Mouse (Mus musculus): Measurements from ENCODE around the gene Marc2. TPM values are rescaled to one million over a fixed set of nuclear protein-coding genes. Genes with fewer than 3 reads are reported as not detected.

The Marc2 gene
- polyA plus RNA-seq, 1 experiment from 2014 or later = 174 TPM

GRCm38 (mm10) chr1:184862636-184863035 is 16.4 kb upstream of the Marc2 start:
- 80% methylated on average over 6 of the region's 6 CpGs for WGBS
- H3K4me1 ChIP-seq (ENCODE audit: control insufficient read depth, insufficient read depth, low read length) = no peaks in the 10 kb centered on the region
- no peaks in the 10 kb centered on the region for H3K36me3 ChIP-seq (ENCODE audit: control insufficient read depth, insufficient read depth, low read length)

GRCm38 (mm10) chr1:184861551-184861950 is 15.3 kb upstream of the Marc2 start:
- Histone ChIP-seq H3K27me3 (ENCODE audit: control insufficient read depth, insufficient read depth, low read length) (no peaks in the 10 kb centered on the region), H3K4me1 (ENCODE audit: control insufficient read depth, insufficient read depth, low read length) (no peaks in the 10 kb centered on the region), H3K4me2 (replicated peaks; ENCODE audit: low read depth, low read length) (no peak overlapping the region), H3K27ac (ENCODE audit: low read length) (no peak overlapping the region), H3K9ac (replicated peaks; ENCODE audit: low read depth, low read length) (no peak overlapping the region), H3K36me3 (ENCODE audit: control insufficient read depth, insufficient read depth, low read length) (no peaks in the 10 kb centered on the region), H3K9me3 (ENCODE audit: control insufficient read depth, low read depth, low read length) (no peaks in the 10 kb centered on the region), H3K4me3 (ENCODE audit: low read depth, low read length) (no peak overlapping the region)
- ATAC-seq (ENCODE audit: insufficient number of reproducible peaks, insufficient read depth, low FRiP score, low read depth) = peak; percentile 39; the same call in 1 of the 2 replicates
- 71% methylated on average over 2 of the region's 2 CpGs for WGBS

More at GRCm38 (mm10) chr1:184862636-184863035, 16.4 kb upstream of the Marc2 start:
- Histone ChIP-seq H3K4me2 (replicated peaks; ENCODE audit: low read depth, low read length) (no peak overlapping the region), H3K4me3 (ENCODE audit: low read depth, low read length) (no peak overlapping the region), H3K27ac (ENCODE audit: low read length) (no peak overlapping the region), H3K9ac (replicated peaks; ENCODE audit: low read depth, low read length) (no peak overlapping the region), H3K9me3 (ENCODE audit: control insufficient read depth, low read depth, low read length) (no peaks in the 10 kb centered on the region), H3K27me3 (ENCODE audit: control insufficient read depth, insufficient read depth, low read length) (no peaks in the 10 kb centered on the region)
- no peak for ATAC-seq (ENCODE audit: insufficient number of reproducible peaks, insufficient read depth, low FRiP score, low read depth)

- H3K9me3 ChIP-seq (ENCODE audit: control insufficient read depth, low read depth, low read length) = no peaks in the 10 kb centered on the region
- no peak overlapping the region for H3K27ac ChIP-seq (ENCODE audit: low read length)
- no peaks in the 10 kb centered on the region for H3K4me1 ChIP-seq (ENCODE audit: control insufficient read depth, insufficient read depth, low read length)
- no peak overlapping the region for H3K4me2 ChIP-seq (replicated peaks; ENCODE audit: low read depth, low read length)
- H3K4me3 ChIP-seq (ENCODE audit: low read depth, low read length) = no peak overlapping the region
- 42% methylated on average over 3 of the region's 3 CpGs for WGBS
- no peaks in the 10 kb centered on the region for H3K36me3 ChIP-seq (ENCODE audit: control insufficient read depth, insufficient read depth, low read length)
- H3K27me3 ChIP-seq (ENCODE audit: control insufficient read depth, insufficient read depth, low read length) = no peaks in the 10 kb centered on the region
- ATAC-seq (ENCODE audit: insufficient number of reproducible peaks, insufficient read depth, low FRiP score, low read depth) = no peak
- no peak overlapping the region for H3K9ac ChIP-seq (replicated peaks; ENCODE audit: low read depth, low read length)
Observed at GRCm38 (mm10) chr1:184860276-184860675, 14.0 kb upstream of the Marc2 start.

GRCm38 (mm10) chr1:184858253-184858652 is 12.0 kb upstream of the Marc2 start:
- Histone ChIP-seq H3K4me2 (replicated peaks; ENCODE audit: low read depth, low read length) (no peak overlapping the region), H3K9me3 (ENCODE audit: control insufficient read depth, low read depth, low read length) (no peaks in the 10 kb centered on the region), H3K27ac (ENCODE audit: low read length) (no peak overlapping the region), H3K36me3 (ENCODE audit: control insufficient read depth, insufficient read depth, low read length) (no peaks in the 10 kb centered on the region), H3K27me3 (ENCODE audit: control insufficient read depth, insufficient read depth, low read length) (no peaks in the 10 kb centered on the region), H3K4me1 (ENCODE audit: control insufficient read depth, insufficient read depth, low read length) (no peaks in the 10 kb centered on the region), H3K9ac (replicated peaks; ENCODE audit: low read depth, low read length) (no peak overlapping the region), H3K4me3 (ENCODE audit: low read depth, low read length) (no peak overlapping the region)
- no peak for ATAC-seq (ENCODE audit: insufficient number of reproducible peaks, insufficient read depth, low FRiP score, low read depth)
- 86% methylated on average over 1 of the region's 1 CpGs for WGBS

- no peak overlapping the region for H3K4me3 ChIP-seq (ENCODE audit: low read depth, low read length)
- H3K36me3 ChIP-seq (ENCODE audit: control insufficient read depth, insufficient read depth, low read length) = no peaks in the 10 kb centered on the region
- 89% methylated on average over 9 of the region's 9 CpGs for WGBS
- no peak overlapping the region for H3K9ac ChIP-seq (replicated peaks; ENCODE audit: low read depth, low read length)
- H3K4me2 ChIP-seq (replicated peaks; ENCODE audit: low read depth, low read length) = no peak overlapping the region
- H3K27ac ChIP-seq (ENCODE audit: low read length) = no peak overlapping the region
- no peaks in the 10 kb centered on the region for H3K4me1 ChIP-seq (ENCODE audit: control insufficient read depth, insufficient read depth, low read length)
- no peaks in the 10 kb centered on the region for H3K9me3 ChIP-seq (ENCODE audit: control insufficient read depth, low read depth, low read length)
- no peak for ATAC-seq (ENCODE audit: insufficient number of reproducible peaks, insufficient read depth, low FRiP score, low read depth)
- H3K27me3 ChIP-seq (ENCODE audit: control insufficient read depth, insufficient read depth, low read length) = no peaks in the 10 kb centered on the region
Observed at GRCm38 (mm10) chr1:184857216-184857615, 11.0 kb upstream of the Marc2 start.

- no peak overlapping the region; the same call in 1 of the 2 replicates for H3K4me2 ChIP-seq (replicated peaks; ENCODE audit: low read depth, low read length)
- no peak overlapping the region for H3K9ac ChIP-seq (replicated peaks; ENCODE audit: low read depth, low read length)
- H3K9me3 ChIP-seq (ENCODE audit: control insufficient read depth, low read depth, low read length) = no peaks in the 10 kb centered on the region
- H3K4me1 ChIP-seq (ENCODE audit: control insufficient read depth, insufficient read depth, low read length) = peaks cover 7% of the 10 kb centered on the region; the same call in 1 of the 2 replicates
- no peak overlapping the region for H3K27ac ChIP-seq (ENCODE audit: low read length)
- no peak; the same call in 1 of the 2 replicates for ATAC-seq (ENCODE audit: insufficient number of reproducible peaks, insufficient read depth, low FRiP score, low read depth)
- no peak overlapping the region for H3K4me3 ChIP-seq (ENCODE audit: low read depth, low read length)
- WGBS = 54% methylated on average over 3 of the region's 3 CpGs
- H3K27me3 ChIP-seq (ENCODE audit: control insufficient read depth, insufficient read depth, low read length) = 0 out of 2 replicates have a peak, but pooled peaks cover 2% of the 10 kb centered on the region
- no peaks in the 10 kb centered on the region for H3K36me3 ChIP-seq (ENCODE audit: control insufficient read depth, insufficient read depth, low read length)
Observed at GRCm38 (mm10) chr1:184853922-184854321, 7.7 kb upstream of the Marc2 start.

- no peak overlapping the region for H3K27ac ChIP-seq (ENCODE audit: low read length)
- no peak overlapping the region; the same call in 1 of the 2 replicates for H3K4me2 ChIP-seq (replicated peaks; ENCODE audit: low read depth, low read length)
- H3K4me1 ChIP-seq (ENCODE audit: control insufficient read depth, insufficient read depth, low read length) = peaks cover 7% of the 10 kb centered on the region; the same call in 1 of the 2 replicates
- 22% methylated on average over 5 of the region's 5 CpGs for WGBS
- H3K36me3 ChIP-seq (ENCODE audit: control insufficient read depth, insufficient read depth, low read length) = no peaks in the 10 kb centered on the region
- H3K9me3 ChIP-seq (ENCODE audit: control insufficient read depth, low read depth, low read length) = no peaks in the 10 kb centered on the region
- 0 out of 2 replicates have a peak, but pooled peaks cover 2% of the 10 kb centered on the region for H3K27me3 ChIP-seq (ENCODE audit: control insufficient read depth, insufficient read depth, low read length)
- no peak for ATAC-seq (ENCODE audit: insufficient number of reproducible peaks, insufficient read depth, low FRiP score, low read depth)
- H3K4me3 ChIP-seq (ENCODE audit: low read depth, low read length) = no peak overlapping the region
- H3K9ac ChIP-seq (replicated peaks; ENCODE audit: low read depth, low read length) = no peak overlapping the region
Observed at GRCm38 (mm10) chr1:184853339-184853738, 7.1 kb upstream of the Marc2 start.

- 0 out of 2 replicates have a peak, but pooled peaks cover 2% of the 10 kb centered on the region for H3K27me3 ChIP-seq (ENCODE audit: control insufficient read depth, insufficient read depth, low read length)
- H3K9me3 ChIP-seq (ENCODE audit: control insufficient read depth, low read depth, low read length) = no peaks in the 10 kb centered on the region
- no peak overlapping the region for H3K4me3 ChIP-seq (ENCODE audit: low read depth, low read length)
- H3K36me3 ChIP-seq (ENCODE audit: control insufficient read depth, insufficient read depth, low read length) = no peaks in the 10 kb centered on the region
- peak; percentile 81 for ATAC-seq (ENCODE audit: insufficient number of reproducible peaks, insufficient read depth, low FRiP score, low read depth)
- H3K4me2 ChIP-seq (replicated peaks; ENCODE audit: low read depth, low read length) = peak overlapping the region; percentile 43
- H3K4me1 ChIP-seq (ENCODE audit: control insufficient read depth, insufficient read depth, low read length) = peaks cover 7% of the 10 kb centered on the region; the same call in 1 of the 2 replicates
- H3K9ac ChIP-seq (replicated peaks; ENCODE audit: low read depth, low read length) = no peak overlapping the region
- no peak overlapping the region; the same call in 1 of the 2 replicates for H3K27ac ChIP-seq (ENCODE audit: low read length)
- 14% methylated on average over 31 of the region's 31 CpGs for WGBS
Observed at GRCm38 (mm10) chr1:184851741-184852618, 5.7 kb upstream of the Marc2 start.

Data from stomach, embryonic 14.5 days (tissue).